Mouse (Mus musculus) MEL (cell line): ENCODE data around the gene Aip. TPM values are rescaled to one million over a fixed set of nuclear protein-coding genes. Genes with fewer than 3 reads are reported as not detected.

Source experiments
- DNase-seq: peaks from one replicate; pipeline ENCODE4 v3.0.0; 2011; ENCODE audit warnings: low read depth, low spot score
- H3K27ac ChIP-seq: 2 replicates; pipeline ENCODE4 v1.5.1; 2012; ENCODE audit warnings: low read depth, mild to moderate bottlenecking, control low read depth, low read length, moderate library complexity; ENCODE audit not compliant: control insufficient read depth
- H3K27me3 ChIP-seq, 2 experiments: fragments of 150-350 bp in 1 of 2; sonication (generic) in 1 of 2; 2 replicates each; pipeline ENCODE4 v1.6.1; 2012; ENCODE audit warnings: low read length in 2 of 2, mild to moderate bottlenecking in 2 of 2, improper control_type of control experiment in 1 of 2, moderate library complexity in 1 of 2; ENCODE audit not compliant: insufficient read depth in 2 of 2, control insufficient read depth in 1 of 2
- H3K36me3 ChIP-seq, 2 experiments: 2 replicates each; pipeline ENCODE4 v1.6.1; 2012 to 2014; ENCODE audit warnings: low read length in 2 of 2, improper control_type of control experiment in 1 of 2, inconsistent platforms in 1 of 2, mild to moderate bottlenecking in 1 of 2; ENCODE audit not compliant: insufficient read depth in 2 of 2, control insufficient read depth in 1 of 2
- H3K4me1 ChIP-seq, 2 experiments: fragments of 150-350 bp in 1 of 2; sonication (generic) in 1 of 2; 2 replicates each; pipeline ENCODE4 v1.6.1; 2012; ENCODE audit warnings: low read length in 2 of 2, improper control_type of control experiment in 1 of 2, mild to moderate bottlenecking in 1 of 2; ENCODE audit not compliant: insufficient read depth in 2 of 2, control insufficient read depth in 1 of 2
- H3K4me3 ChIP-seq, 2 experiments: fragments of 150-350 bp in 1 of 2; sonication (generic) in 1 of 2; 2 replicates each; pipeline ENCODE4 v1.5.1; 2012; ENCODE audit warnings: low read depth in 2 of 2, low read length in 2 of 2, mild to moderate bottlenecking in 2 of 2, moderate library complexity in 2 of 2, control low read depth in 1 of 2, improper control_type of control experiment in 1 of 2; ENCODE audit not compliant: control insufficient read depth in 1 of 2, insufficient read depth in 1 of 2
- H3K79me2 ChIP-seq: 2 replicates; pipeline ENCODE4 v1.6.1; 2012; ENCODE audit warnings: mild to moderate bottlenecking, low read length, moderate library complexity; ENCODE audit not compliant: control insufficient read depth, poor library complexity, insufficient read depth
- H3K9ac ChIP-seq: 2 replicates; pipeline ENCODE4 v1.6.1; 2012; ENCODE audit warnings: low read depth, mild to moderate bottlenecking, control low read depth, low read length, moderate library complexity; ENCODE audit not compliant: control insufficient read depth, poor library complexity, severe bottlenecking
- H3K9me3 ChIP-seq: fragments of 150-350 bp; sonication (generic); replicated peaks from 2 replicates; pipeline ENCODE4 v1.6.1; 2012; ENCODE audit warnings: mild to moderate bottlenecking, low read length, improper control_type of control experiment, moderate library complexity; ENCODE audit not compliant: insufficient read depth
- CHD1 ChIP-seq: IDR thresholded peaks from 2 replicates; pipeline ENCODE4 v1.6.1; 2012; ENCODE audit warnings: low read depth, mild to moderate bottlenecking, inconsistent platforms, low read length, improper control_type of control experiment
- CHD2 ChIP-seq: IDR thresholded peaks from 2 replicates; pipeline ENCODE4 v1.6.1; 2011; ENCODE audit warnings: low read length, improper control_type of control experiment
- CTCF ChIP-seq, 3 experiments: IDR thresholded peaks in 2 of 3; conservative IDR thresholded peaks in 1 of 3; 2 replicates each; pipeline ENCODE4 v1.5.1; 2011 to 2012; ENCODE audit warnings: low read length in 3 of 3, low read depth in 2 of 3, mild to moderate bottlenecking in 2 of 3, improper control_type of control experiment in 1 of 3, inconsistent platforms in 1 of 3, mixed read lengths in 1 of 3, moderate library complexity in 1 of 3; ENCODE audit not compliant: control insufficient read depth in 1 of 3, insufficient read depth in 1 of 3, poor library complexity in 1 of 3, severe bottlenecking in 1 of 3
- E2F4 ChIP-seq: IDR thresholded peaks from 2 replicates; pipeline ENCODE4 v1.6.1; 2011; ENCODE audit warnings: low read depth, low read length, improper control_type of control experiment, borderline replicate concordance
- ELF1 ChIP-seq: IDR thresholded peaks from 2 replicates; pipeline ENCODE4 v1.6.1; 2014; ENCODE audit warnings: low read depth, mild to moderate bottlenecking, inconsistent platforms, low read length, improper control_type of control experiment, moderate library complexity
- EP300 ChIP-seq, 2 experiments: IDR thresholded peaks; 2 replicates each; pipeline ENCODE4 v1.6.1; 2011; ENCODE audit warnings: improper control_type of control experiment in 2 of 2, low read length in 2 of 2, low read depth in 1 of 2, mild to moderate bottlenecking in 1 of 2
- ETS1 ChIP-seq: IDR thresholded peaks from 2 replicates; pipeline ENCODE4 v1.6.1; 2012; ENCODE audit warnings: low read depth, mild to moderate bottlenecking, inconsistent platforms, low read length, improper control_type of control experiment, moderate library complexity
- GABPA ChIP-seq: IDR thresholded peaks from 2 replicates; pipeline ENCODE4 v1.6.1; 2012; ENCODE audit warnings: low read depth, mild to moderate bottlenecking, inconsistent platforms, low read length, improper control_type of control experiment, moderate library complexity
- GATA1 ChIP-seq: IDR thresholded peaks from 2 replicates; pipeline ENCODE4 v1.6.1; 2011; ENCODE audit warnings: low read depth, low read length, improper control_type of control experiment
- HCFC1 ChIP-seq: IDR thresholded peaks from 2 replicates; pipeline ENCODE4 v1.6.1; 2012; ENCODE audit warnings: low read depth, mild to moderate bottlenecking, inconsistent platforms, low read length, improper control_type of control experiment, moderate library complexity
- KAT2A ChIP-seq: conservative IDR thresholded peaks from 2 replicates; pipeline ENCODE4 v1.6.1; 2012; ENCODE audit warnings: low read depth, low read length, improper control_type of control experiment, inconsistent platforms
- MAFK ChIP-seq: IDR thresholded peaks from 2 replicates; pipeline ENCODE4 v1.6.1; 2011; ENCODE audit warnings: low read depth, mild to moderate bottlenecking, low read length, improper control_type of control experiment, borderline replicate concordance
- MAX ChIP-seq: IDR thresholded peaks from 2 replicates; pipeline ENCODE4 v1.6.1; 2011; ENCODE audit warnings: low read length, improper control_type of control experiment
- MAZ ChIP-seq: IDR thresholded peaks from 2 replicates; pipeline ENCODE4 v1.6.1; 2012; ENCODE audit warnings: low read depth, mild to moderate bottlenecking, inconsistent platforms, low read length, improper control_type of control experiment
- MEF2A ChIP-seq: IDR thresholded peaks from 2 replicates; pipeline ENCODE4 v1.6.1; 2014; ENCODE audit warnings: low read depth, mild to moderate bottlenecking, inconsistent platforms, low read length, improper control_type of control experiment; ENCODE audit not compliant: poor library complexity, insufficient replicate concordance, severe bottlenecking; ENCODE audit errors: extremely low read depth
- MXI1 ChIP-seq: IDR thresholded peaks from 2 replicates; pipeline ENCODE4 v1.6.1; 2011; ENCODE audit warnings: mild to moderate bottlenecking, low read depth, low read length, improper control_type of control experiment
- MYB ChIP-seq: IDR thresholded peaks from 2 replicates; pipeline ENCODE4 v1.6.1; 2011; ENCODE audit warnings: mild to moderate bottlenecking, low read depth, low read length, improper control_type of control experiment
- MYC ChIP-seq: IDR thresholded peaks from 2 replicates; pipeline ENCODE4 v1.6.1; 2011; ENCODE audit warnings: low read depth, mild to moderate bottlenecking, low read length, improper control_type of control experiment, moderate library complexity
- NELFE ChIP-seq: IDR thresholded peaks from 2 replicates; pipeline ENCODE4 v1.6.1; 2011; ENCODE audit warnings: low read depth, low read length, improper control_type of control experiment
- NRF1 ChIP-seq: IDR thresholded peaks from 2 replicates; pipeline ENCODE4 v1.6.1; 2014; ENCODE audit warnings: low read depth, mild to moderate bottlenecking, inconsistent platforms, low read length, improper control_type of control experiment, moderate library complexity; ENCODE audit not compliant: poor library complexity, insufficient read depth, severe bottlenecking
- POLR2A ChIP-seq, 2 experiments: IDR thresholded peaks; 2 replicates each; pipeline ENCODE4 v1.6.1; 2011 to 2012; ENCODE audit warnings: low read length in 2 of 2, mild to moderate bottlenecking in 2 of 2, control low read depth in 1 of 2, improper control_type of control experiment in 1 of 2, low read depth in 1 of 2, moderate library complexity in 1 of 2; ENCODE audit not compliant: control insufficient read depth in 1 of 2, insufficient read depth in 1 of 2, poor library complexity in 1 of 2
- POLR2AphosphoS2 ChIP-seq: IDR thresholded peaks from 2 replicates; pipeline ENCODE4 v1.6.1; 2011; ENCODE audit warnings: low read length, improper control_type of control experiment
- POLR2AphosphoS5 ChIP-seq: IDR thresholded peaks from 2 replicates; pipeline ENCODE4 v1.6.1; 2012; ENCODE audit warnings: low read depth, borderline replicate concordance, mild to moderate bottlenecking, inconsistent platforms, low read length, moderate library complexity, mixed read lengths
- RAD21 ChIP-seq: IDR thresholded peaks from 2 replicates; pipeline ENCODE4 v1.6.1; 2011; ENCODE audit warnings: mild to moderate bottlenecking, low read depth, low read length, improper control_type of control experiment
- RCOR1 ChIP-seq: IDR thresholded peaks from 2 replicates; pipeline ENCODE4 v1.6.1; 2012; ENCODE audit warnings: low read depth, mild to moderate bottlenecking, inconsistent platforms, low read length, improper control_type of control experiment
- SIN3A ChIP-seq: IDR thresholded peaks from 2 replicates; pipeline ENCODE4 v1.6.1; 2012; ENCODE audit warnings: low read length, improper control_type of control experiment, inconsistent platforms
- SMC3 ChIP-seq: IDR thresholded peaks from 2 replicates; pipeline ENCODE4 v1.6.1; 2011; ENCODE audit warnings: low read depth, low read length, improper control_type of control experiment
- TAL1 ChIP-seq: IDR thresholded peaks from 2 replicates; pipeline ENCODE4 v1.6.1; 2012; ENCODE audit warnings: mild to moderate bottlenecking, inconsistent platforms, low read length, moderate library complexity, mixed read lengths
- TBP ChIP-seq: IDR thresholded peaks from 2 replicates; pipeline ENCODE4 v1.8.0; 2011; ENCODE audit warnings: low read depth, low read length, improper control_type of control experiment
- UBTF ChIP-seq: IDR thresholded peaks from 2 replicates; pipeline ENCODE4 v1.6.1; 2012; ENCODE audit warnings: low read depth, mild to moderate bottlenecking, inconsistent platforms, low read length, improper control_type of control experiment, moderate library complexity, borderline replicate concordance; ENCODE audit not compliant: insufficient read depth
- USF1 ChIP-seq: IDR thresholded peaks from 2 replicates; pipeline ENCODE4 v1.6.1; 2014; ENCODE audit warnings: low read depth, mild to moderate bottlenecking, inconsistent platforms, low read length, improper control_type of control experiment, moderate library complexity
- USF2 ChIP-seq, 2 experiments: IDR thresholded peaks; 2 replicates each; pipeline ENCODE4 v1.6.1; 2011 to 2012; ENCODE audit warnings: improper control_type of control experiment in 2 of 2, low read length in 2 of 2, borderline replicate concordance in 1 of 2, inconsistent platforms in 1 of 2, low read depth in 1 of 2, mild to moderate bottlenecking in 1 of 2; ENCODE audit not compliant: insufficient read depth in 1 of 2
- ZC3H11A ChIP-seq: IDR thresholded peaks from 2 replicates; pipeline ENCODE4 v1.6.1; 2012; ENCODE audit warnings: low read depth, mild to moderate bottlenecking, inconsistent platforms, low read length, improper control_type of control experiment
- ZKSCAN1 ChIP-seq: IDR thresholded peaks from 2 replicates; pipeline ENCODE4 v1.6.1; 2012; ENCODE audit warnings: low read depth, mild to moderate bottlenecking, inconsistent platforms, low read length, improper control_type of control experiment, moderate library complexity
- ZMIZ1 ChIP-seq: IDR thresholded peaks from 2 replicates; pipeline ENCODE4 v1.6.1; 2012; ENCODE audit warnings: low read depth, mild to moderate bottlenecking, inconsistent platforms, low read length, improper control_type of control experiment, moderate library complexity
- ZNF384 ChIP-seq: IDR thresholded peaks from 2 replicates; pipeline ENCODE4 v1.6.1; 2012; ENCODE audit warnings: low read depth, mild to moderate bottlenecking, inconsistent platforms, low read length, improper control_type of control experiment
- polyA plus RNA-seq, 2 experiments: library from polyadenylated mRNA; stranded (reverse) in 1 of 2; unstranded in 1 of 2; fragments of >175 nt in 1 of 2; fragments of >200 nt in 1 of 2; gene quantifications; 2 replicates each; pipeline versions ENCODE4 v1.2.1 to v1.2.4; 2012; ENCODE audit warnings: low replicate concordance in 2 of 2, low read depth in 1 of 2; ENCODE audit not compliant: insufficient read length in 2 of 2, insufficient read depth in 1 of 2, missing spikeins in 1 of 2
- total RNA-seq: library from RNA; depleted of rRNA; stranded (reverse); fragments of 300-350 nt; gene quantifications from 2 replicates; pipeline ENCODE4 v1.2.3, GENCODE M21; 2012

Gene Aip
- total and polyA plus RNA-seq, 3 experiments, result 37.8 to 101 TPM; not detected in 1

DNA sequence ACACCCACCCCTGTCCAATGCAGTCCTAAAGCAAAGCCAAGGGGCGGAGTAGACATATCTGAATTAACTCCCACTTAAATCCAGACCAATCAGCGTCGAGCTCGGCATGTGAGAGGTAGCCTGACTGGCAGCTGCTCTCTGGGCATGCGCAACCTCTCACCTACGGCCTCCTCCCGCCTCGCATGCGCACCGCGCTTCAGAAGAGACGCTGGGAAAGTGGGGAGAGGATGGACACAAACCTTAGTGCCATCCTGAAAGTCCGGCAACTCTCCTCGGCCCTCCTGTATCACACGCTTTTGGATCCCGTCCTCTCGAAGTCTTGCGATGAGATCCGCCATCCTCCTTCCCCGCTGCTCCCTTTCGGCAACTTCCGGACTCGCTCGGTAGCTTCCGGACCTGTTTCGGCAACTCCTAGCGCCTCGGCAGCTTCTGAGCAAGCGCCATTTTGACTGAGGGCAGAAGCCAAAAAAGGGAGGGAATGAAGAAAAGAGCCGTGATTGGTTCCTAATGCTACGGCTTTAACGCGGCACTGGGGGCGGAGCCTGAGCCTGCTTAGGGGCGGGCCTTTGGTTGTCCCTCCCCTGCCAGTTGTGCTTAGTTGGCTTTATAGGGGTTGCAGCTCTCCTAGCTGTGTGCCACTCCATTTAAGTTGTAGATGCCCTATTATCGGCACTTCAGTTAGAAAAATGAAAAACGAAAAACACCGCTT lies 4.4 kb downstream of the Aip start:
- H3K9me3 ChIP-seq, result no peaks in the 10 kb centered on the region
- no peaks in the 10 kb centered on the region for H3K27me3 ChIP-seq
- H3K4me1 ChIP-seq, result peaks cover 25 to 27% of the 10 kb centered on the region in 2 experiments
- peak overlapping the region; percentile 65 for H3K9ac ChIP-seq
- peak overlapping the region; percentile 95 for H3K27ac ChIP-seq
- H3K4me3 ChIP-seq, result peak overlapping the region; percentile 54 to 64
- H3K79me2 ChIP-seq, result peaks cover 6% of the 10 kb centered on the region
- peak; percentile 99 for DNase-seq
- peaks cover 0 to 38% of the 10 kb centered on the region in 2 experiments; a peak in 2 of 4 replicates for H3K36me3 ChIP-seq
- TF ChIP-seq SMC3 (no peak), MXI1 (peak; percentile 3), ZKSCAN1 (no peak), CTCF (IDR thresholded peaks at IDR 0.05 in 2 of 3, conservative IDR thresholded peaks at IDR 0.05 in 1 of 3; ENCODE audit: control insufficient read depth in 1 of 3, insufficient read depth in 1 of 3, low read depth in 2 of 3, low read length in 3 of 3, poor library complexity in 1 of 3, severe bottlenecking in 1 of 3) (no peak), MEF2A (no peak), ZC3H11A (no peak), POLR2AphosphoS5 (no peak), NELFE (peak; percentile 31; the same call in 1 of the 2 replicates), HCFC1 (peak; percentile 95), ETS1 (0 out of 2 replicates have a peak, but pooled peaks have one; percentile 28), USF2 (IDR thresholded peaks at IDR 0.05; ENCODE audit: borderline replicate concordance in 1 of 2, insufficient read depth in 1 of 2, low read depth in 1 of 2, low read length in 2 of 2) (no peak), KAT2A (peak; percentile 86), GABPA (no peak), MAFK (no peak), MAX (peak; percentile 100), MYC (peak; percentile 32; the same call in 1 of the 2 replicates), GATA1 (no peak), CHD2 (no peak), RCOR1 (no peak), UBTF (no peak), POLR2AphosphoS2 (0 out of 2 replicates have a peak, but pooled peaks have one; percentile 58), ELF1 (peak; percentile 87), MAZ (no peak), ZMIZ1 (peak; percentile 84), ZNF384 (no peak; the same call in 1 of the 2 replicates), POLR2A (IDR thresholded peaks at IDR 0.05; ENCODE audit: control insufficient read depth in 1 of 2, insufficient read depth in 1 of 2, low read depth in 1 of 2, low read length in 2 of 2, poor library complexity in 1 of 2) (peak in 1 of 2 experiments; percentile 58; a peak in 2 of 4 replicates), TAL1 (no peak), RAD21 (no peak), MYB (no peak), E2F4 (0 out of 2 replicates have a peak, but pooled peaks have one; percentile 40), SIN3A (peak; percentile 54), CHD1 (no peak), NRF1 (peak; percentile 93), USF1 (no peak), TBP (peak; percentile 53), EP300 (IDR thresholded peaks at IDR 0.05; ENCODE audit: low read depth in 1 of 2, low read length in 2 of 2) (no peak)
